Mouse (Mus musculus): ENCODE data around the gene Gm20716. TPM values are rescaled to one million over a fixed set of nuclear protein-coding genes. Genes with fewer than 3 reads are reported as not detected.

Gene Gm20716
- total RNA-seq, 1 experiment = 41.7 TPM

DNA sequence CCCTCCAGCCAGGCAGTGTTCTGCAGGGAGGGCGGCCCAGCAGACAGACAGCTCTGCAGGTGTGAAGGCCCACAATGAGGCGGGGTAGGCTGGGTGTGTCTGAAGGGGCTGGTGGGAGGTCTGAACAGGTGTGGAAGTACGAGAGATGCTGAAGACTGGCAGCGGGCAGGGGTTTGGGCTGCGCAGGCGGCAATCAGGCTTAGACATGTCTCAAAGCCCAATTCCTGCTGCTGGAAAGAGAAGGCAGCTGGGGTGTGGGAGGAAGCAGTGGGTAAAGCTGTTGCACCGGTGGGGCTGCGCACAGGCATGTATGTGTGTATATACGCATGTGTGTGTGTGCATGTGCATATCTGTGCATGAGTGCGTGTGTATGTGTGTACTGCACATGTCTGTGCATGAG is 30.7 kb upstream of the Gm20716 start:
- Histone ChIP-seq H3K4me1 (ENCODE audit: control insufficient read depth in 2 of 2, insufficient read depth in 2 of 2, low read length in 2 of 2, poor library complexity in 1 of 2) (peaks cover 0 to 12% of the 10 kb centered on the region in 2 experiments; a peak in 2 of 4 replicates), H3K27ac (ENCODE audit: insufficient read depth, low read depth, low read length, poor library complexity, severe bottlenecking) (no peak overlapping the region), H3K4me3 (ENCODE audit: insufficient read depth in 1 of 2, low read depth in 1 of 2, low read length in 2 of 2, poor library complexity in 1 of 2, severe bottlenecking in 1 of 2) (no peak overlapping the region), H3K9me3 (ENCODE audit: control insufficient read depth, insufficient read depth, low read depth, low read length) (no peaks in the 10 kb centered on the region), H3K36me3 (ENCODE audit: control insufficient read depth, insufficient read depth, low read length, poor library complexity, severe bottlenecking) (no peaks in the 10 kb centered on the region), H3K9ac (ENCODE audit: insufficient read depth, low read depth, low read length, poor library complexity, severe bottlenecking) (no peak overlapping the region)
- TF ChIP-seq CHD2 (IDR thresholded peaks at IDR 0.05; ENCODE audit: low read depth, low read length) (no peak), ZNF384 (IDR thresholded peaks at IDR 0.05; ENCODE audit: low read depth, low read length) (no peak), ZC3H11A (IDR thresholded peaks at IDR 0.05; ENCODE audit: borderline replicate concordance, low read depth, low read length) (no peak), HCFC1 (IDR thresholded peaks at IDR 0.05; ENCODE audit: borderline replicate concordance, insufficient read depth, low read length) (no peak), MAFK (IDR thresholded peaks at IDR 0.05; ENCODE audit: insufficient read depth, low read depth, low read length) (no peak)
- in situ Hi-C loops (cut with MboI; ENCODE audit: low sequenced_read_pairs in 2 of 2, unreplicated experiment in 2 of 2) = loop anchor here in 1 of 2 experiments (25.0 kb wide), 2 partner anchors 376 to 626 kb away; no protein-coding TSS in a partner anchor
- DNase-seq (ENCODE audit: low read depth, low spot score) = no peak

DNA sequence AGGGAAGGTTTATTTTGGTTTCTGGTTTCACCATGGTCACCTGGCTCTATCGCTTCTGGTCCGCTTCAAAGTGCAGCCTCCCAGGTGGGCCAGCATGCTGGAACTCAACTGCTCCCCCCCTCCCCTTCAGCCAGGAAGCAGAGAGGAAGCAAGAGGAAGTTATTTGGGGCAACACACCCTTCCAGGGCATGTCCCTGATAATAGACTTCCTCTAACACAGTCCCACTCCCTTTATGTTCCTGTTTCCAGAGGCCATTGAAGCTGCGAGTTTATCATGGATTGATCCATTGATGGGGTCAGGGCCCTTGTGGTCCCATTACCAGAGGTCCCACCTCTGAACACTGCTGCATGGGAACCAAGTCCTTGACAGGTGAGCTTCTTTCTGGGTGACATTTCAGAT is 30.0 kb upstream of the Gm20716 start:
- H3K27ac ChIP-seq (ENCODE audit: insufficient read depth, low read depth, low read length, poor library complexity, severe bottlenecking) = no peak overlapping the region
- no peak overlapping the region for H3K4me3 ChIP-seq (ENCODE audit: insufficient read depth in 1 of 2, low read depth in 1 of 2, low read length in 2 of 2, poor library complexity in 1 of 2, severe bottlenecking in 1 of 2)
- no peak for DNase-seq (ENCODE audit: low read depth, low spot score)
- H3K36me3 ChIP-seq (ENCODE audit: control insufficient read depth, insufficient read depth, low read length, poor library complexity, severe bottlenecking) = no peaks in the 10 kb centered on the region
- H3K9ac ChIP-seq (ENCODE audit: insufficient read depth, low read depth, low read length, poor library complexity, severe bottlenecking) = no peak overlapping the region
- H3K9me3 ChIP-seq (ENCODE audit: control insufficient read depth, insufficient read depth, low read depth, low read length) = no peaks in the 10 kb centered on the region
- in situ Hi-C loops (cut with MboI; ENCODE audit: low sequenced_read_pairs in 2 of 2, unreplicated experiment in 2 of 2) = loop anchor here in 1 of 2 experiments (25.0 kb wide), 2 partner anchors 377 to 627 kb away; no protein-coding TSS in a partner anchor
- peaks cover 0 to 12% of the 10 kb centered on the region in 2 experiments; a peak in 2 of 4 replicates for H3K4me1 ChIP-seq (ENCODE audit: control insufficient read depth in 2 of 2, insufficient read depth in 2 of 2, low read length in 2 of 2, poor library complexity in 1 of 2)
- TF ChIP-seq MAFK (IDR thresholded peaks at IDR 0.05; ENCODE audit: insufficient read depth, low read depth, low read length) (no peak), ZNF384 (IDR thresholded peaks at IDR 0.05; ENCODE audit: low read depth, low read length) (no peak), HCFC1 (IDR thresholded peaks at IDR 0.05; ENCODE audit: borderline replicate concordance, insufficient read depth, low read length) (no peak), CHD2 (IDR thresholded peaks at IDR 0.05; ENCODE audit: low read depth, low read length) (no peak), ZC3H11A (IDR thresholded peaks at IDR 0.05; ENCODE audit: borderline replicate concordance, low read depth, low read length) (no peak)

DNA sequence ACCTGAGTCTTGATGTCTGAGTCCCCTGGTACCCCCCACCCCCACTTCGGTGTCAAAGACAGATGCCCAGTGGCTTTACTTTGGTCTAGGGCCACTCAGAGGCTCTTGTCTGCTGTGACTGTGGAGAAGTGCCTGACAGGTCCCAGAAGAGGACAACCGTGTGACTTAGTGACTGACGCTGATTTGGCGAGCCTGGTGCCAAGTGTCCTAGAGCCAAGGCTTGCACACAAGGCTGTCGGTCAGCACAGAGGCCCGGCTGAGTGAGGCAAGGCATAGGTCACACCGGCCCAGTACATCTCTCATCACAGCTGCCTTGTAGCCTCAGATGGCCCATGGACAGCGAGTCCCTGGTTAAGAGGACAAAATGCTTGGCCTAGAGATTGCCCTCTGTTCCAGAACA is 28.9 kb upstream of the Gm20716 start:
- Histone ChIP-seq H3K9me3 (ENCODE audit: control insufficient read depth, insufficient read depth, low read depth, low read length) (no peaks in the 10 kb centered on the region), H3K4me1 (ENCODE audit: control insufficient read depth in 2 of 2, insufficient read depth in 2 of 2, low read length in 2 of 2, poor library complexity in 1 of 2) (peaks cover 0 to 13% of the 10 kb centered on the region in 2 experiments; a peak in 2 of 4 replicates), H3K36me3 (ENCODE audit: control insufficient read depth, insufficient read depth, low read length, poor library complexity, severe bottlenecking) (no peaks in the 10 kb centered on the region), H3K4me3 (ENCODE audit: insufficient read depth in 1 of 2, low read depth in 1 of 2, low read length in 2 of 2, poor library complexity in 1 of 2, severe bottlenecking in 1 of 2) (no peak overlapping the region), H3K9ac (ENCODE audit: insufficient read depth, low read depth, low read length, poor library complexity, severe bottlenecking) (no peak overlapping the region), H3K27ac (ENCODE audit: insufficient read depth, low read depth, low read length, poor library complexity, severe bottlenecking) (no peak overlapping the region)
- TF ChIP-seq HCFC1 (IDR thresholded peaks at IDR 0.05; ENCODE audit: borderline replicate concordance, insufficient read depth, low read length) = no peak
- no peak for DNase-seq (ENCODE audit: low read depth, low spot score)
- in situ Hi-C loops (cut with MboI; ENCODE audit: low sequenced_read_pairs in 2 of 2, unreplicated experiment in 2 of 2) = loop anchor here in 1 of 2 experiments (10.0 to 25.0 kb wide), 3 partner anchors 186 to 628 kb away; no protein-coding TSS in a partner anchor

DNA sequence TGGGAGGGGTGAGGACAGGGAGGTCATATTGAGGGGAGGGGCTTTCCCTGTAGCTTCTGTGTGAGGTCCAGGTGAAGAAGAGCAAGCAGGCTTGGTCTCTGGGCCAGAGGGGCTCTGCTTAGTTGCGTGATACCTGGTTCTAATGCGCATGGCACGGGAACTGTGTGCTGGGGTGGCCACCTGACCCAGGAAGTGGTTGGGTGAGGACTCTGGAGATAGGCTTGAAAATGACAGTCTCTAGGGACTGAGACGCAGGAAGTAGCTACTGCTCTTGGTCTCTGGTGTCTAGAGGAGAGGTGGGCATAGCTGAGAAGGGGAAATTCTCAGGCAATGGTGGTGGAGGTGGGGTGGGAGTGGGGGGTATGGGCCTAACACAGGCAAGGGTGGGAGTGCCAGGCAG is 27.0 kb upstream of the Gm20716 start:
- no peak for DNase-seq (ENCODE audit: low read depth, low spot score)
- Histone ChIP-seq H3K27ac (ENCODE audit: insufficient read depth, low read depth, low read length, poor library complexity, severe bottlenecking) (no peak overlapping the region), H3K9me3 (ENCODE audit: control insufficient read depth, insufficient read depth, low read depth, low read length) (no peaks in the 10 kb centered on the region), H3K4me1 (ENCODE audit: control insufficient read depth in 2 of 2, insufficient read depth in 2 of 2, low read length in 2 of 2, poor library complexity in 1 of 2) (peaks cover 0 to 9% of the 10 kb centered on the region in 2 experiments; a peak in 2 of 4 replicates), H3K36me3 (ENCODE audit: control insufficient read depth, insufficient read depth, low read length, poor library complexity, severe bottlenecking) (no peaks in the 10 kb centered on the region), H3K4me3 (ENCODE audit: insufficient read depth in 1 of 2, low read depth in 1 of 2, low read length in 2 of 2, poor library complexity in 1 of 2, severe bottlenecking in 1 of 2) (no peak overlapping the region), H3K9ac (ENCODE audit: insufficient read depth, low read depth, low read length, poor library complexity, severe bottlenecking) (no peak overlapping the region)
- in situ Hi-C loops (cut with MboI; ENCODE audit: low sequenced_read_pairs in 2 of 2, unreplicated experiment in 2 of 2) = loop anchor here in 1 of 2 experiments (10.0 to 25.0 kb wide), 3 partner anchors 188 to 630 kb away; no protein-coding TSS in a partner anchor
- TF ChIP-seq ZNF384 (IDR thresholded peaks at IDR 0.05; ENCODE audit: low read depth, low read length) (no peak), HCFC1 (IDR thresholded peaks at IDR 0.05; ENCODE audit: borderline replicate concordance, insufficient read depth, low read length) (no peak), CHD2 (IDR thresholded peaks at IDR 0.05; ENCODE audit: low read depth, low read length) (no peak), MAFK (IDR thresholded peaks at IDR 0.05; ENCODE audit: insufficient read depth, low read depth, low read length) (no peak), ZC3H11A (IDR thresholded peaks at IDR 0.05; ENCODE audit: borderline replicate concordance, low read depth, low read length) (no peak)

DNA sequence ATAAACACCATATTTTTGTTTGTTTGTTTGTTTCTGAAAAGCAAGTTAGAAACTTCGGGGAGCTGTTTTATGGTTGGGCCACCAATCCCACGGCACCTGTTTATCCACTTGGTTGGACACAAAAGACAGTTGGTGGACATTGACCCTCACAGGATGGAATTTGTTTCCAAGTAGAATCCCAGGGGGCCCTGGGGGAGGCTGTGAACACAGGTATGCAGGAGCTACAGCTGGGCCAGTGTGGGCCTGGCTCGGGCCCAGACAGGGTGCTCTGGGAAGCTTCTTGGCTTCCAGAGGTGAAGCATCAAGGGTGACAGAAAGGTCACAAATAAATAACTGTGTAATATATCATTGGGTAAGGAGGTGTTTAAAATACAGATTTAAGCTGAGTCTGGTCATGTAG is 26.3 kb upstream of the Gm20716 start:
- in situ Hi-C loops (cut with MboI; ENCODE audit: low sequenced_read_pairs in 2 of 2, unreplicated experiment in 2 of 2) = loop anchor here in 1 of 2 experiments (10.0 to 25.0 kb wide), 3 partner anchors 188 to 631 kb away; no protein-coding TSS in a partner anchor
- peaks cover 0 to 7% of the 10 kb centered on the region in 2 experiments; a peak in 2 of 4 replicates for H3K4me1 ChIP-seq (ENCODE audit: control insufficient read depth in 2 of 2, insufficient read depth in 2 of 2, low read length in 2 of 2, poor library complexity in 1 of 2)
- DNase-seq (ENCODE audit: low read depth, low spot score) = no peak
- no peaks in the 10 kb centered on the region for H3K9me3 ChIP-seq (ENCODE audit: control insufficient read depth, insufficient read depth, low read depth, low read length)
- H3K9ac ChIP-seq (ENCODE audit: insufficient read depth, low read depth, low read length, poor library complexity, severe bottlenecking) = no peak overlapping the region
- H3K27ac ChIP-seq (ENCODE audit: insufficient read depth, low read depth, low read length, poor library complexity, severe bottlenecking) = no peak overlapping the region
- H3K4me3 ChIP-seq (ENCODE audit: insufficient read depth in 1 of 2, low read depth in 1 of 2, low read length in 2 of 2, poor library complexity in 1 of 2, severe bottlenecking in 1 of 2) = no peak overlapping the region
- TF ChIP-seq HCFC1 (IDR thresholded peaks at IDR 0.05; ENCODE audit: borderline replicate concordance, insufficient read depth, low read length) = no peak
- TF ChIP-seq CHD2 (IDR thresholded peaks at IDR 0.05; ENCODE audit: low read depth, low read length) = no peak
- TF ChIP-seq MAFK (IDR thresholded peaks at IDR 0.05; ENCODE audit: insufficient read depth, low read depth, low read length) = no peak
- no peak for TF ChIP-seq ZNF384 (IDR thresholded peaks at IDR 0.05; ENCODE audit: low read depth, low read length)
- no peak for TF ChIP-seq ZC3H11A (IDR thresholded peaks at IDR 0.05; ENCODE audit: borderline replicate concordance, low read depth, low read length)
- H3K36me3 ChIP-seq (ENCODE audit: control insufficient read depth, insufficient read depth, low read length, poor library complexity, severe bottlenecking) = no peaks in the 10 kb centered on the region
